Mouse (Mus musculus) liver, embryonic 14.5 days (tissue): Measurements from ENCODE around the gene Gm38392.
"Not testable (repeated sequence)": the region's sequence is repeated elsewhere in the genome, so short reads cannot be mapped to it uniquely, and the experiment has no call there.

Experiments used
- CTCF ChIP-seq: IDR thresholded peaks from 2 replicates; pipeline ENCODE4 v1.5.1; 2016; ENCODE audit warnings: antibody characterized with exemption, low read depth, control low read depth
- EP300 ChIP-seq: IDR thresholded peaks from 2 replicates; pipeline ENCODE4 v1.6.1; 2016; ENCODE audit warnings: antibody characterized with exemption, low read depth

DNA sequence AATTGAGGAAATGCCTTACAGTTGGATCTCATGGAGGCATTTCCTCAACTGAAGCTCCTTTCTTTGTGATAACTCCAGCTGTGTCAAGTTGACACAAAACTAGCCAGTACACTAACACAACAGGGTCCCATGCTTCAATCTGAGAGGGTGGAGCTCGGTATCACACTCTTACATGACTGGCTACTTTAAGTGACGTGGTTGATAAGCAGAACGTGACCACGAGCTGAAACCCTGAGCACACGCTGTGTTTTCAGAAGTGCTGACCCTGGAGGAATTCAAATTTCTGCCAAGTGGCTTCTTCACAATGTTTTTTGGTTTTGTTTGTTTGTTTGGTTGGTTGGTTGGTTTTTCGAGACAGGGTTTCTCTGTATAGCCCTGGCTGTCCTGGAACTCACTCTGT, 19.0 kb downstream of the Gm38392 start:
- TF ChIP-seq CTCF, EP300: not testable (repeated sequence)
